Mouse (Mus musculus) midbrain, embryonic 14.5 days (tissue): Measurements from ENCODE around the gene Loxl4. TPM values are rescaled to one million over a fixed set of nuclear protein-coding genes. Genes with fewer than 3 reads are reported as not detected.

Source experiments
- ATAC-seq: fragments of 200-750 bp; cut with Nextera tagmentation; 2 replicates; pipeline ENCODE4 v1.8.0; 2017; ENCODE audit warnings: moderate number of reproducible peaks, moderate library complexity; ENCODE audit not compliant: low FRiP score, low TSS enrichment
- DNase-seq: peaks from one replicate; pipeline ENCODE4 v3.0.0-alpha.2; 2015
- H3K27ac ChIP-seq: fragments of 300-500 bp; sonication (generic); replicated peaks from 2 replicates; pipeline ENCODE4 v1.5.1; 2014; ENCODE audit warnings: mild to moderate bottlenecking, low read depth, low read length, moderate library complexity
- H3K27me3 ChIP-seq: fragments of 300-500 bp; sonication (generic); 2 replicates; pipeline ENCODE4 v1.6.1; 2014; ENCODE audit warnings: low read length, control low read depth, mixed read lengths; ENCODE audit not compliant: control insufficient read depth, insufficient read depth
- H3K36me3 ChIP-seq: fragments of 300-500 bp; sonication (generic); 2 replicates; pipeline ENCODE4 v1.6.1; 2014; ENCODE audit warnings: low read length, control low read depth; ENCODE audit not compliant: control insufficient read depth, insufficient read depth
- H3K4me1 ChIP-seq: fragments of 300-500 bp; sonication (generic); 2 replicates; pipeline ENCODE4 v1.6.1; 2014; ENCODE audit warnings: mild to moderate bottlenecking, antibody characterized with exemption, low read length, control low read depth; ENCODE audit not compliant: control insufficient read depth, insufficient read depth
- H3K4me2 ChIP-seq: fragments of 300-500 bp; sonication (generic); 2 replicates; pipeline ENCODE4 v1.6.1; 2014; ENCODE audit warnings: mild to moderate bottlenecking, low read length, moderate library complexity
- H3K4me3 ChIP-seq: fragments of 300-500 bp; sonication (generic); replicated peaks from 2 replicates; pipeline ENCODE4 v1.5.1; 2014; ENCODE audit warnings: low read depth, low read length
- H3K9ac ChIP-seq: fragments of 300-500 bp; sonication (generic); replicated peaks from 2 replicates; pipeline ENCODE4 v1.6.1; 2014; ENCODE audit warnings: mild to moderate bottlenecking, low read length, moderate library complexity
- H3K9me3 ChIP-seq: fragments of 300-500 bp; sonication (generic); 2 replicates; pipeline ENCODE4 v1.6.1; 2016; ENCODE audit warnings: low read length, control low read depth, mixed read lengths; ENCODE audit not compliant: control insufficient read depth
- WGBS: fragments of 180-500 bp; shearing (Covaris S2); extraction: QIAGEN DNeasy Blood & Tissue Kit; methylation state at CpG from one replicate; pipeline ENCODE4 v1.1.7; 2014; 5-methylcytosine and 5-hydroxymethylcytosine counted together
- polyA plus RNA-seq: library from polyadenylated mRNA; unstranded; fragments of >200 nt; fragmentation: Nextera tagmentation; extraction: Ambion mirVana; gene quantifications from 2 replicates; pipeline ENCODE4 v1.2.1, GENCODE M21; 2014

Gene Loxl4
- 0.18 and 0.20 TPM in 2 replicates for polyA plus RNA-seq

DNA sequence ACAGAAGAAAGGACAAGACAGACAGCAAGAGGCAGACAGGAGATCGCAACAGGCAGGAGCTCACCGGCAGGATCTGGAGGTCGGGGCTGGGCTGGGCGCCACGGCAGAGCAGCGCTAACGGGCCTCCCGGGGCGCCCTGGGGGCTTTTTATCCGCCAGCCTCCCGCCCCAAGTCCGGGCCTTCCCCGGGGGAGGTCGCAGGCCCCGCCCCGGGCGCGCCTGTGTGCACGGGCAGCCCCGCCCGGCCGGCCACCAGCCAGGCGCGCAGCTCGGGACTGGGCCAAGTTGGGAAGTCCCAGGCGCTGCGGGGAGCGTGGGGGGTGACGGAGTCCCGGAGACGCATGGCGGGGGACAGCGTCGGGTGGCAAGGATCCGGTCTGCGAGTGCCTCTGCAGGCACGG is at the start of gene Loxl4:
Gene Loxl4 (minus strand): TSS at position 160 of the 400 bp plus-strand sequence.
- Histone ChIP-seq H3K4me2 (peak within 1 kb of the TSS; percentile 50), H3K36me3 (no peaks in the 10 kb centered on the region), H3K9ac (no peak within 1 kb of the TSS), H3K27me3 (peaks cover 14% of the 10 kb centered on the region; the same call in 1 of the 2 replicates), H3K4me3 (peak within 1 kb of the TSS; percentile 15; the same call in 1 of the 2 replicates), H3K27ac (no peak within 1 kb of the TSS), H3K9me3 (no peaks in the 10 kb centered on the region), H3K4me1 (no peaks in the 10 kb centered on the region)
- DNase-seq (peak; percentile 42), ATAC-seq (no peak)
- under 1% methylated on average over 37 of the region's 37 CpGs for WGBS

- Histone ChIP-seq H3K27ac (no peak overlapping the region), H3K9ac (no peak overlapping the region), H3K4me3 (no peak overlapping the region), H3K9me3 (no peaks in the 10 kb centered on the region), H3K36me3 (no peaks in the 10 kb centered on the region), H3K4me2 (no peak overlapping the region), H3K4me1 (peaks cover 9% of the 10 kb centered on the region), H3K27me3 (no peaks in the 10 kb centered on the region)
- ATAC-seq, result no peak
- 89% methylated on average over 9 of the region's 9 CpGs for WGBS
- DNase-seq, result no peak
Measured at GRCm38 (mm10) chr19:42661430-42662164, 49.0 kb upstream of the Loxl4 start.

DNA sequence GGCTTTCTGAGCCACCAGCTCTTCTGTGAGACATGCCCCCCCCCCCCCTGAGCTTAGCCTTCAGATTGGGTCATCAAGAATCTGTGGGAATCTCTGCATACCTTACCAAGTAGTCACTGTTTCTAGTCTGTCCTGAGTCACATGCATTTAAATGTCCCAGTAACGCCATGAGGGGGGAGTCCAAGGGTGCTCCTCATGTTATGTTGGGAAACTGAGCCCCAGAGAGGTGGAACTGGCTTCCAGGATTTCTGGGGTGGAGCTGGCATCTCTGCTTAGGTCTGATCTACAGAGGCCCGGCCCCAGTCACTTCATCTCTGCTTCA is 47.6 kb upstream of the Loxl4 start:
- H3K36me3 ChIP-seq, result no peaks in the 10 kb centered on the region
- H3K9me3 ChIP-seq, result no peaks in the 10 kb centered on the region
- peaks cover 3% of the 10 kb centered on the region; the same call in 1 of the 2 replicates for H3K27me3 ChIP-seq
- no peak overlapping the region for H3K9ac ChIP-seq
- no peak overlapping the region for H3K4me3 ChIP-seq
- DNase-seq (no peak), ATAC-seq (no peak)
- no peak overlapping the region for H3K27ac ChIP-seq
- peaks cover 9% of the 10 kb centered on the region for H3K4me1 ChIP-seq
- no peak overlapping the region for H3K4me2 ChIP-seq
- WGBS, result 89% methylated on average over 2 of the region's 2 CpGs

GRCm38 (mm10) chr19:42659354-42660243 is 47.0 kb upstream of the Loxl4 start:
- Histone ChIP-seq H3K4me3 (no peak overlapping the region), H3K36me3 (no peaks in the 10 kb centered on the region), H3K4me2 (peak overlapping the region; percentile 21; the same call in 1 of the 2 replicates), H3K4me1 (peaks cover 9% of the 10 kb centered on the region), H3K27me3 (peaks cover 3% of the 10 kb centered on the region; the same call in 1 of the 2 replicates), H3K27ac (no peak overlapping the region), H3K9me3 (no peaks in the 10 kb centered on the region), H3K9ac (no peak overlapping the region)
- WGBS, result 25% methylated on average over 21 of the region's 21 CpGs
- DNase-seq (peak; percentile 72), ATAC-seq (peak; percentile 50; the same call in 1 of the 2 replicates)

DNA sequence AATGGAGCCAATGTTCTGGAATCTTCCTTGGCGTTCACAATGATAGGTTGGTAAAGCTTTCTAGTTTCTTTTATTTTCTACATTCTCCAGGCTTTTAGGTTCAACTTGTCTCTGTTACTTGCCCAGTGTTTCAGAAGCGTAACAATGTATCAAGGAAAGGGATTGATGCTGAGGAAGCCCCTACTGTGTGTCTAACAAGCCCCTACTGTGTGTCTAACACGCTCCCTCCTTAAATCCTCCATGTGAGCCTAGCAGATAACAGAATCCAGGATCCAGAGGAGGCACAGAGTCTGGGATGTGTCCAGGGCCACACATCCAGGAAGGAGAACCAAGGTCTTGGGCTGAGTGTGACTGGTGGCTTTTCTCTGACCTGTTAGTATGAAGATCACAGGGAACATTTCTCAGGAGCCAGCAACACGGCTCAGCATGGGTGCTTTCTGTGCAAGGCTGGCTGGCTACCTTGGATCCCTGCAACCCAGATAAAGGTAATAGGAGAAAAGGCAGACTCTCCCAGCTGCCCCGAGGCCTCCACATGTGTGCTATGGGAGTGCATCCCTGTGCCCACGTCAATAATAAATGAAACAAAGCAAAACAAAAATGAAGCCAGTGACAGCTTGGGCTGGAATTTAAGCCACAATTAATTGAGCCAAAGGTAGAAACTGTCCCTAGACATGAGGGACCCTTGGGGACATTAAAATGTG is 46.0 kb upstream of the Loxl4 start:
- H3K4me2 ChIP-seq, result no peak overlapping the region
- DNase-seq (no peak), ATAC-seq (no peak)
- H3K36me3 ChIP-seq, result no peaks in the 10 kb centered on the region
- 77% methylated on average over 6 of the region's 6 CpGs for WGBS
- peaks cover 9% of the 10 kb centered on the region for H3K4me1 ChIP-seq
- no peak overlapping the region for H3K4me3 ChIP-seq
- H3K27me3 ChIP-seq, result peaks cover 3% of the 10 kb centered on the region; the same call in 1 of the 2 replicates
- H3K9me3 ChIP-seq, result no peaks in the 10 kb centered on the region
- H3K27ac ChIP-seq, result no peak overlapping the region
- H3K9ac ChIP-seq, result no peak overlapping the region

GRCm38 (mm10) chr19:42657769-42658168 is 45.2 kb upstream of the Loxl4 start:
- 30% methylated on average over 4 of the region's 4 CpGs for WGBS
- DNase-seq (peak; percentile 53), ATAC-seq (no peak)
- H3K4me1 ChIP-seq, result peaks cover 9% of the 10 kb centered on the region
- peaks cover 3% of the 10 kb centered on the region; the same call in 1 of the 2 replicates for H3K27me3 ChIP-seq
- H3K36me3 ChIP-seq, result no peaks in the 10 kb centered on the region
- no peak overlapping the region for H3K4me3 ChIP-seq
- no peaks in the 10 kb centered on the region for H3K9me3 ChIP-seq
- no peak overlapping the region for H3K9ac ChIP-seq
- no peak overlapping the region for H3K4me2 ChIP-seq
- no peak overlapping the region for H3K27ac ChIP-seq

GRCm38 (mm10) chr19:42657306-42657705 is 44.7 kb upstream of the Loxl4 start:
- Histone ChIP-seq H3K9ac (no peak overlapping the region), H3K4me2 (no peak overlapping the region), H3K27ac (no peak overlapping the region), H3K36me3 (no peaks in the 10 kb centered on the region), H3K27me3 (peaks cover 3% of the 10 kb centered on the region; the same call in 1 of the 2 replicates), H3K4me1 (peaks cover 9% of the 10 kb centered on the region), H3K9me3 (no peaks in the 10 kb centered on the region), H3K4me3 (no peak overlapping the region)
- DNase-seq (no peak), ATAC-seq (no peak)
- 90% methylated on average over 2 of the region's 2 CpGs for WGBS

DNA sequence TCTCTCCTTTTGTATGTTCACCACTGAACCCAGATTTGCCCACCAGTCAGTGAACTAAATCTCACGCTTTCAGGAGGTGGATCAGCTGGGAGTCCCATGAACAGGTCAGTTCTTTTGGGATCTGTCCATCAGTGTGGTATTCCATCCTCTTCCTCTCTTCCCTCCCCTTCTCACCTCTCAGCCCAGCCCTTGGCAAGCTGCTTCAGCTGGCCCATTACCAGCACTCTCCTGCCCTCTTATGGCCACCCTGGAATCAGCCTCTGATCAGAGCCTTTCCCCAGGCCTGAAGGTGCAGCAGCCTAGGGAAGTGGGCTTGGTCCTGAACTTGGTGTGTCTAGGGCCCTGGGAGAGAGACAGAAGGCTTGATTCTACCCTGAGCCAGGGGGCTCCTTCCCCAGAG is 42.4 kb upstream of the Loxl4 start:
- Histone ChIP-seq H3K9ac (no peak overlapping the region), H3K36me3 (no peaks in the 10 kb centered on the region), H3K9me3 (no peaks in the 10 kb centered on the region), H3K27me3 (peaks cover 3% of the 10 kb centered on the region; the same call in 1 of the 2 replicates), H3K4me1 (peaks cover 9% of the 10 kb centered on the region), H3K4me2 (no peak overlapping the region), H3K27ac (no peak overlapping the region), H3K4me3 (no peak overlapping the region)
- peak; percentile 84 for DNase-seq
- ATAC-seq, result no peak
- 58% methylated on average over 1 of the region's 1 CpGs for WGBS
